Comparison of ENCODE assay signal across 8 mouse cellular contexts in the genomic region with DNA sequence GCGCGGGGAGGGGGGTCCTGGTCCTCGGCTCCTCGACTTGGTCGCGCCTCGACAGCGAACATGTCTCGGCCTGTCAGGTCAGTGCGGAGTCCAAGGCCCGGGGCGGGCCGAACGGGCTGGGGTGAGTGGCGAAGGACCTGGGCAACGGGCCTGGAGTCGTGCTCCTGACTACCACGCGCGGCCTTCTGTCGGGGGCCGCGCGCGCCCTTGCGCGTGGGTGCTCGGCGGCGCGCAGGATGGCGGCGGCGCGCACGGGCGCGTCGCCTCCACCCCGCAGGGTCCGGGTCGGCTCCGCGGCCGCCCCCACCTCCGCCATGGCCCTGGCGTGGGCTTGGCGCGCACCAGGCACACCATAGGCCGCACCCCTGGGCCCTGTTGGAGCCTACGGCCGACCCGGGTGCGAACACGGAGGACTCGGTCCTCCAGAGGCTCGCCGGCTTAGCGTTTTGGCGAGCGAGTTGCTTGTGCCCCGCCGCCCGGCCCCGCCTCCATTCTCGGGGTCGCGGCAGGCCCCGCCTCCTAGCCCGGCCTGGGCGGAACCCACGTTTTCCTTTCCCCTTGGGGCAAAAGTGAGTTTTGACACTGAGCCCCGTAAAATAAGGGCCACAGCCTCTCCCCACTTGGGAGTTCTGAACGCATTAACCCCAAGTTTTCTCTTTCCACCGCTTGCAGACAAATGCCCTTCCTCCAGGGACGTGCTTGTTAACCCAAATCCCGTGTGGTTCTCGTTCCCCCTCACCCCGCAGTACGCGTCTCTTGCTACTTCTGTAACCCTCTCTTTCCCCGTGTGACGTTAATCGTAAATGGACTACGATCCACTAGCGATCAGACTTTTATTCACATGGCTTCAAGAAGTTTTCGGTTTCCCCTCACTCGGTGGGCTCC. TPM values are rescaled to one million over a fixed set of nuclear protein-coding genes. Genes with fewer than 3 reads are reported as not detected.
DNase-seq lines count a peak whose midpoint lies in the region; ATAC-seq and TF ChIP-seq lines count a peak whose summit lies in the region.

No protein-coding gene starts in this region.

- peaks cover 27% of the 10 kb centered on the region for H3K36me3 ChIP-seq in C2C12 (ENCODE audit: control insufficient read depth, insufficient read depth)
- peaks cover 4% of the 10 kb centered on the region; the same call in 1 of the 2 replicates for H3K36me3 ChIP-seq in heart, embryonic 11.5 days (ENCODE audit: control insufficient read depth, insufficient read depth, low read length)
- peaks cover 13% of the 10 kb centered on the region for H3K36me3 ChIP-seq in kidney, embryonic 15.5 days
- no peaks in the 10 kb centered on the region for H3K36me3 ChIP-seq in liver, adult 2 months (ENCODE audit: control insufficient read depth, insufficient read depth, low read length)

- peak; percentile 82 for ATAC-seq in erythroblast, adult 5-6 weeks (replicated peaks; ENCODE audit: low FRiP score, poor library complexity, severe bottlenecking)
- peak; percentile 79 for ATAC-seq in heart, embryonic 11.5 days (replicated peaks; ENCODE audit: insufficient number of reproducible peaks, low FRiP score, low TSS enrichment)
- peak; percentile 89 for ATAC-seq in kidney, embryonic 15.5 days (replicated peaks; ENCODE audit: low FRiP score)
- ATAC-seq in monocyte, adult 5-6 weeks (replicated peaks; ENCODE audit: insufficient number of reproducible peaks, low FRiP score, low TSS enrichment, poor library complexity, severe bottlenecking), result peak; percentile 34

- peaks cover 13% of the 10 kb centered on the region for H3K4me1 ChIP-seq in bone marrow macrophage, adult 2 months (ENCODE audit: control insufficient read depth, insufficient read depth, low read length)
- peaks cover 7% of the 10 kb centered on the region; the same call in 1 of the 2 replicates for H3K4me1 ChIP-seq in heart, embryonic 11.5 days (ENCODE audit: control insufficient read depth, insufficient read depth, low read length)
- peaks cover 33% of the 10 kb centered on the region for H3K4me1 ChIP-seq in kidney, embryonic 15.5 days
- H3K4me1 ChIP-seq in liver, adult 2 months (ENCODE audit: control insufficient read depth, insufficient read depth, low read length), result peaks cover 6% of the 10 kb centered on the region; the same call in 1 of the 2 replicates

- peaks cover 47% of the 10 kb centered on the region for H3K79me3 ChIP-seq in C2C12 (ENCODE audit: low read depth)

- DNase-seq in liver, adult 2 months (ENCODE audit: extremely low read depth, low read depth, low spot score), result peak; percentile 71
- DNase-seq in spleen, postnatal 36 days (ENCODE audit: low spot score in 2 of 2), result peak; percentile 84 to 85

- H3K27ac ChIP-seq in bone marrow macrophage, adult 2 months (ENCODE audit: insufficient read depth, low read depth, low read length), result peak overlapping the region; percentile 85
- peak overlapping the region; percentile 97 for H3K27ac ChIP-seq in heart, embryonic 11.5 days (ENCODE audit: low read depth, low read length)
- peak overlapping the region; percentile 99 for H3K27ac ChIP-seq in kidney, embryonic 15.5 days
- H3K27ac ChIP-seq in liver, adult 2 months (replicated peaks; ENCODE audit: insufficient read depth, low read depth, low read length), result peak overlapping the region; percentile 89

- peak overlapping the region; percentile 100 for H3K9ac ChIP-seq in heart, embryonic 11.5 days (ENCODE audit: low read depth, low read length)
- H3K9ac ChIP-seq in kidney, embryonic 15.5 days, result peak overlapping the region; percentile 96
- H3K9ac ChIP-seq in liver, adult 2 months (ENCODE audit: low read depth, low read length), result peak overlapping the region; percentile 98

- no peaks in the 10 kb centered on the region for H3K9me3 ChIP-seq in heart, embryonic 11.5 days (replicated peaks; ENCODE audit: control insufficient read depth, low read length)
- H3K9me3 ChIP-seq in kidney, embryonic 15.5 days (replicated peaks), result no peaks in the 10 kb centered on the region

- H3K27me3 ChIP-seq in C2C12 (ENCODE audit: control insufficient read depth, insufficient read depth, insufficient read length), result no peaks in the 10 kb centered on the region
- 0 out of 2 replicates have a peak, but pooled peaks cover 3% of the 10 kb centered on the region for H3K27me3 ChIP-seq in heart, embryonic 11.5 days (ENCODE audit: control insufficient read depth, insufficient read depth, low read length)
- H3K27me3 ChIP-seq in kidney, embryonic 15.5 days, result peaks cover 24% of the 10 kb centered on the region
- H3K27me3 ChIP-seq in liver, adult 2 months (ENCODE audit: control insufficient read depth, insufficient read depth, low read length), result no peaks in the 10 kb centered on the region

- no peak for TF ChIP-seq POLR2A in bone marrow macrophage, adult 2 months (IDR thresholded peaks at IDR 0.05; ENCODE audit: borderline replicate concordance, low read depth, low read length)
- peak; percentile 59 for TF ChIP-seq POLR2A in liver, adult 2 months (IDR thresholded peaks at IDR 0.05; ENCODE audit: extremely low read depth, insufficient read depth, low read length)

- H3ac ChIP-seq in C2C12 (ENCODE audit: control insufficient read depth, insufficient read length, low read depth), result peak overlapping the region; percentile 98

- peak overlapping the region; percentile 85 for H3K4me2 ChIP-seq in heart, embryonic 11.5 days
- H3K4me2 ChIP-seq in kidney, embryonic 15.5 days, result peak overlapping the region; percentile 65

- no peak for TF ChIP-seq CTCF in C2C12 (IDR thresholded peaks at IDR 0.05; ENCODE audit: control insufficient read depth, insufficient read depth, insufficient read length)
- no peak for TF ChIP-seq CTCF in bone marrow macrophage, adult 2 months (IDR thresholded peaks at IDR 0.05; ENCODE audit: low read depth, low read length)
- TF ChIP-seq CTCF in liver, adult 2 months (IDR thresholded peaks at IDR 0.05; ENCODE audit: low read depth, low read length), result no peak

- peaks cover 55% of the 10 kb centered on the region for H3K79me2 ChIP-seq in C2C12 (ENCODE audit: control insufficient read depth, insufficient read depth)
- H3K79me2 ChIP-seq in liver, adult 2 months (ENCODE audit: control insufficient read depth, insufficient read depth, low read length), result peaks cover 12% of the 10 kb centered on the region; the same call in 1 of the 2 replicates

- WGBS in heart, embryonic 11.5 days (ENCODE audit: insufficient replicate concordance), result under 1% methylated on average over 85 of the region's 88 CpGs
- WGBS in kidney, embryonic 15.5 days, result under 1% methylated on average over 61 of the region's 88 CpGs
- WGBS in liver, adult 2 months, result 1% methylated on average over 88 of the region's 88 CpGs

- H3K4me3 ChIP-seq in C2C12 (ENCODE audit: insufficient read depth, poor library complexity, severe bottlenecking), result peak overlapping the region; percentile 86
- H3K4me3 ChIP-seq in bone marrow macrophage, adult 2 months (ENCODE audit: insufficient read depth, low read length), result peak overlapping the region; percentile 96
- H3K4me3 ChIP-seq in heart, embryonic 11.5 days (ENCODE audit: low read depth, low read length), result peak overlapping the region; percentile 97
- peak overlapping the region; percentile 94 for H3K4me3 ChIP-seq in kidney, embryonic 15.5 days (replicated peaks)
- H3K4me3 ChIP-seq in liver, adult 2 months (ENCODE audit: insufficient read depth, low read depth, low read length), result peak overlapping the region; percentile 91

TF ChIP-seq in C2C12, 6 proteins besides CTCF, POLR2A, EP300 and RAD21:
- TF ChIP-seq MYOG (IDR thresholded peaks at IDR 0.05; ENCODE audit: control insufficient read depth, extremely low read depth, insufficient read length) (no peak), CEBPB (IDR thresholded peaks at IDR 0.05; ENCODE audit: low read depth) (no peak), MYOD1 (IDR thresholded peaks at IDR 0.05; ENCODE audit: control insufficient read depth, insufficient read length, low read depth) (no peak), USF1 (IDR thresholded peaks at IDR 0.05; ENCODE audit: low read depth) (no peak), MAX (IDR thresholded peaks at IDR 0.05) (peak; percentile 17), FOSL1 (IDR thresholded peaks at IDR 0.05; ENCODE audit: insufficient read depth, low read length, poor library complexity, severe bottlenecking) (no peak)

RNA-seq across cellular contexts. Expression of a gene that starts 0.6 kb away (rescaled TPM):
- 36.2 TPM for polyA plus RNA-seq in C2C12 (2012; fragmentation: generic; extraction: Trizol)
- polyA plus RNA-seq in bone marrow macrophage, adult 2 months (2012; ENCODE audit: insufficient read depth, insufficient read length, missing spikeins), result 70.7 and 77.0 TPM in 2 replicates
- total RNA-seq in erythroblast, adult 5-6 weeks (2015; ENCODE audit: low replicate concordance), result 35.0 and 47.6 TPM in 2 replicates
- 77.1 and 83.3 TPM in 2 replicates for total RNA-seq in erythroblast, adult 5-6 weeks (2017; ENCODE audit: low replicate concordance)
- polyA plus RNA-seq in heart, embryonic 11.5 days (2014; fragmentation: Nextera tagmentation; extraction: Ambion mirVana), result 33.2 and 36.1 TPM in 2 replicates
- polyA plus RNA-seq in kidney, embryonic 15.5 days (2015; fragmentation: Nextera tagmentation; extraction: Ambion mirVana), result 85.7 and 93.2 TPM in 2 replicates
- total RNA-seq in liver, adult 2 months (2014; rRNA removed), result 46.1 and 52.5 TPM in 2 replicates
- 5.1 and 6.0 TPM in 2 replicates for polyA plus RNA-seq in liver, adult 2 months (2012; rRNA removed)
- total RNA-seq in monocyte, adult 5-6 weeks (2017), result 79.3 to 93.1 TPM (median 86.9 TPM) in 3 replicates

RNA-seq across cellular contexts. Expression of a gene that starts 43.9 kb away (rescaled TPM):
- 3.7 TPM for polyA plus RNA-seq in C2C12 (2012; fragmentation: generic; extraction: Trizol)
- polyA plus RNA-seq in bone marrow macrophage, adult 2 months (2012; ENCODE audit: insufficient read depth, insufficient read length, missing spikeins), result 65.7 and 70.3 TPM in 2 replicates
- 9.0 and 11.3 TPM in 2 replicates for total RNA-seq in erythroblast, adult 5-6 weeks (2015; ENCODE audit: low replicate concordance)
- 5.2 and 14.2 TPM in 2 replicates for total RNA-seq in erythroblast, adult 5-6 weeks (2017; ENCODE audit: low replicate concordance)
- 10.3 and 13.6 TPM in 2 replicates for polyA plus RNA-seq in heart, embryonic 11.5 days (2014; fragmentation: Nextera tagmentation; extraction: Ambion mirVana)
- 18.3 and 18.7 TPM in 2 replicates for polyA plus RNA-seq in kidney, embryonic 15.5 days (2015; fragmentation: Nextera tagmentation; extraction: Ambion mirVana)
- total RNA-seq in liver, adult 2 months (2014; rRNA removed), result 16.8 and 18.2 TPM in 2 replicates
- polyA plus RNA-seq in liver, adult 2 months (2012; rRNA removed), result 20.2 and 20.7 TPM in 2 replicates
- 58.1 to 84.6 TPM (median 62.1 TPM) in 3 replicates for total RNA-seq in monocyte, adult 5-6 weeks (2017)

RNA-seq across cellular contexts. Expression of a gene that starts 51.9 kb away (rescaled TPM):
- polyA plus RNA-seq in C2C12 (2012; fragmentation: generic; extraction: Trizol), result 0.75 TPM
- not detected in 2 replicates for polyA plus RNA-seq in bone marrow macrophage, adult 2 months (2012; ENCODE audit: insufficient read depth, insufficient read length, missing spikeins)
- not detected in 2 replicates for total RNA-seq in erythroblast, adult 5-6 weeks (2015; ENCODE audit: low replicate concordance)
- total RNA-seq in erythroblast, adult 5-6 weeks (2017; ENCODE audit: low replicate concordance), result 0.56 and 1.3 TPM in 2 replicates
- 0.93 and 1.3 TPM in 2 replicates for polyA plus RNA-seq in heart, embryonic 11.5 days (2014; fragmentation: Nextera tagmentation; extraction: Ambion mirVana)
- polyA plus RNA-seq in kidney, embryonic 15.5 days (2015; fragmentation: Nextera tagmentation; extraction: Ambion mirVana), result 7.9 and 9.1 TPM in 2 replicates
- total RNA-seq in liver, adult 2 months (2014; rRNA removed), result 10.0 and 10.3 TPM in 2 replicates
- polyA plus RNA-seq in liver, adult 2 months (2012; rRNA removed), result 28.0 and 39.8 TPM in 2 replicates
- not detected in 3 replicates for total RNA-seq in monocyte, adult 5-6 weeks (2017)

Comparison
In these comparisons a context has a peak if more than half of its experiments do, and no peak if none do; other contexts are left out.
1. Peak in every context shown above with its lines: DNase-seq, ATAC-seq, H3K4me3 ChIP-seq and H3K27ac ChIP-seq.
2. ATAC-seq: peak in every context shown above with its lines; median percentile 89 in kidney, embryonic 15.5 days; 82 in erythroblast, adult 5-6 weeks; 79 in heart, embryonic 11.5 days; 34 in monocyte, adult 5-6 weeks.